Mouse (Mus musculus) mouse trophoblast stem cell (cell line): ENCODE measurements around the gene Mctp2.

Experiments
- in situ Hi-C, 2 experiments: fragments of 300-500 bp; cut with MseI, MboI; formaldehyde crosslinking; loops; 2 replicates in 1 of 2; 3 replicates in 1 of 2; pipeline ENCODE4 v1.15.1; 2025

Gene Mctp2

GRCm38 (mm10) chr7:72096433-72096832 lies 210.0 kb downstream of the Mctp2 start:
- in situ Hi-C loops = no loop called here

GRCm38 (mm10) chr7:72089463-72090175 lies 216.8 kb downstream of the Mctp2 start:
- in situ Hi-C loops = no loop called here

DNA sequence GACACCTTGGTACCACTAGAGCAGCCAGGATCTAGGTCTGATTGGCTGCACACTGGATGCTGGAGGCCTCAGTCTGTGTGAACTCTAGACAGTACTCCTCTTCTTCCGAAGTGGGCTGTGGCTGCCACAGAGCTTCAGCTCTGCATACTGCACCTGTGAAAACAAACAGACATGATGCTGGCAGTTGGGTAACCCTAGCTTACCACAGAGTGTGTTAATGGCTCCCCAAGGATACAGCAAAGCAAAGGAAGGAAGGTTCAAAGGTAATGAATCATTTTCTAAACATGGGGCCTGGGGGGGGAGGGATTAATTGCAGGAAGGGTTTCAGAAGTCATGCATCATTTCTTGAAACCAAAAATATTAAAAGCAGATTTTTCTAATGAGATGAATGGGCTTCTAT lies 225.7 kb downstream of the Mctp2 start:
- in situ Hi-C loops = no loop called here

GRCm38 (mm10) chr7:72078896-72079295 lies 227.5 kb downstream of the Mctp2 start:
- in situ Hi-C loops = no loop called here

DNA sequence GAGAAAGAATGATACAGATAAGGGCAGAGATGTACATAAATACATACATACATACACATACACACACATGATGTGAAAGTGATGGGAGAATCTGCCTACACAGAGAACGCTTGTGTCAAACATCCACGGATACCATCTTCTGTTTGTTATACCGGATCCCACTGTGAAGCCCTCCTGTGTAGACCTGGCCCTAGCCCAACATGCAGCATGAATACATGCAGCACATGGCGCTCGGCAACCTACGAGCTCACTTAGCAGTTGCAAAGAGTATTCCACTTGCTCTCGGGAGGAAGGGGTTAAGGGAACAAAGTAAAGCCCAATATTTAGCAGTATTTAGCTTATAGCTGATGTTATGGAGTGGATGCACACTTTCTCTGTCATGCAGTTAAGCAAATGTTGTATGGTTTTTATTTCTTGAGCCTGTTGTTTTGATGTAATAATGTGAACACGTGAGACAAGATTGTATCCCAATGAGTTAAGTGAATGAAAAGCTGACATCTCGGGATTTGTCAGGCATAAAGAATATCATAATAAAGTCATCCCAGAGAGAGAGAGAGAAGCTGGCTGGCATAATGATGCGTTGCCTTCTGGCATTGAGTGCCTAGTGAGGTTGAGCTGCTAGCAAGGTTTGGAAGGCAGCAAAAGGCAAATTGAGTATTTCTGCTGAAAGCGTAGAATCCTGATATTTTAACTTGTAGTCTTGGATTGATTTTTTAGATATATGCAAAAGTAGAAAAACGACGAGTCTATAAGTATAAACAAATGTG lies 234.8 kb downstream of the Mctp2 start:
- in situ Hi-C loops = no loop called here

- in situ Hi-C loops = no loop called here
Measured at GRCm38 (mm10) chr7:72068454-72068853, 238.0 kb downstream of the Mctp2 start.

DNA sequence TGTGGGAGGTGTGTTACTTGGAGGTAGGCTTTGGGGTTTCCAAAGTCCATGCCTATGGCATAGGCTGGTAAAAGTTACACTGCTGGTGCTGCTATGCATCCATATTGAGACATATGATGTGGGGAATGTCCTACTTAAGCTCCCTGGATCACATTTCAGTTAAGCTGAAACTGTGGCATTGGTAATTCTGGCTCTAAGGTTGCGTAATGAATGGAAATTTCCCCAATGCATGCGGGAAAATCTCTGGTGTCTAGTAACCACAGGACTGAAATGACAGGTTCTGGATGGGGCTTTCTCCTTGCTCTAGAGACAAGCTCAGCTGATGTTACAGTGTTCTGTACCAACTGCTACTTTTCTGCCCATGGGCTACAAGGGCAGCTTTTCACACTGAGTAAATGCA lies 240.1 kb downstream of the Mctp2 start:
- in situ Hi-C loops = no loop called here

GRCm38 (mm10) chr7:72051759-72052158 lies 254.6 kb downstream of the Mctp2 start:
- in situ Hi-C loops = no loop called here

GRCm38 (mm10) chr7:72047588-72048585 lies 258.5 kb downstream of the Mctp2 start:
- in situ Hi-C loops = no loop called here
